Mouse (Mus musculus) limb, embryonic 10.5 days (tissue): ENCODE data around the gene Gps2. TPM values are rescaled to one million over a fixed set of nuclear protein-coding genes. Genes with fewer than 3 reads are reported as not detected.

Experiments
- DNase-seq: peaks from one replicate; pipeline ENCODE4 v3.0.0-alpha.2; 2017; ENCODE audit warnings: low spot score
- H3K27ac ChIP-seq: fragments of 300-500 bp; sonication (generic); 2 replicates; pipeline ENCODE4 v1.5.1; 2016; ENCODE audit warnings: mild to moderate bottlenecking
- H3K27me3 ChIP-seq: fragments of 300-500 bp; sonication (generic); 2 replicates; pipeline ENCODE4 v1.6.1; 2016; ENCODE audit warnings: low read depth, mild to moderate bottlenecking; ENCODE audit not compliant: poor library complexity, severe bottlenecking
- H3K36me3 ChIP-seq: fragments of 300-500 bp; sonication (generic); 2 replicates; pipeline ENCODE4 v1.6.1; 2016; ENCODE audit warnings: mild to moderate bottlenecking, moderate library complexity
- H3K4me1 ChIP-seq: fragments of 300-500 bp; sonication (generic); 2 replicates; pipeline ENCODE4 v1.6.1; 2016
- H3K4me3 ChIP-seq: fragments of 300-500 bp; sonication (generic); 2 replicates; pipeline ENCODE4 v1.5.1; 2016; ENCODE audit warnings: mild to moderate bottlenecking, moderate library complexity
- H3K9me3 ChIP-seq: fragments of 300-500 bp; sonication (generic); replicated peaks from 2 replicates; pipeline ENCODE4 v1.6.1; 2016; ENCODE audit warnings: mild to moderate bottlenecking
- WGBS: fragments of 180-500 bp; shearing (Covaris S2); methylation state at CpG from one replicate; pipeline ENCODE4 v1.1.7; 2016; 5-methylcytosine and 5-hydroxymethylcytosine counted together
- polyA plus RNA-seq: library from polyadenylated mRNA; unstranded; fragments of >200 nt; fragmentation: Nextera tagmentation; extraction: Ambion mirVana; gene quantifications from 2 replicates; pipeline ENCODE4 v1.2.1, GENCODE M21; 2016

Gene Gps2
- 77.7 and 91.6 TPM in 2 replicates for polyA plus RNA-seq

DNA sequence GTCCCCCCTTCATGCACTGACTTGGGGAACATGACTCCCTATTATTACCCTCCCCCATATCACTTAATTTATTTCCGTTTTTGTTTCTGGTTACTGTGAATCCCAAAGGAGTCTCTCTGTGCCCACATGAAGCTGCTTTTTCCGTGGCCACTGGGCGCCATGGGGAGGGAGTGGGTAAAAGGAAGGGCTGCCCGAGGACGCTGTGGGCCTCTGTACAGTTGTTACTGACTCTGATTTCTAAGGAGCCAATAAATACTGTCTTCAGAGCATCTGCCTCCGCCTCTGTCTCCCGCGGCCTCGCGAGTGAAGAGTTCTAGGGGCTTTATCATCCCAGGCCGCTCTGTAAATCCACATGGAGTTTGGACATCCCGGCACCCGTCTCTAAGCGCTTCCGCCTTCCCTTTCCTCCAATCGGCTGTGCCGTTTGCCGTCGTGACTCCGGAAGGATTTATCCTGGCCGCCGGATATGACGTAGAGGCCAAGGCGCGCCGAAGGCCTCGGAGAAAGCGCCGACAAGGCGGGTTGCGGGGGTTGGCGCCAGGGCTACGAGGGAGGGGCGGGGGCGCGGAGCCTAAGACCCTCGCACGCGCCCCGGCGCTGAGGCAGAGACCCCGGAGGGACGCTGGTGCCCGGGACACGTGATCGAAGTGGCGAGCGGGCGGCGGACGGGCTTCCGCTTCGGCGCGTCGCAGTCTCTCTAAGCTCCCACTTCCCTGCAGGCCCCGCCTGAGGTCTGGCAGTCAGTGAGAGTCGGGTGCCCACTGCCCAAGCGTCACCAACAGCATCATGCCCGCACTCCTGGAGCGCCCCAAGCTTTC, at the start of gene Gps2:
Gene Gps2 (plus strand): TSS at position 335 of the 818 bp plus-strand sequence.
- H3K4me1 ChIP-seq = peaks cover 46% of the 10 kb centered on the region
- no peaks in the 10 kb centered on the region for H3K9me3 ChIP-seq
- no peaks in the 10 kb centered on the region for H3K27me3 ChIP-seq
- peak within 1 kb of the TSS; percentile 92 for H3K27ac ChIP-seq
- DNase-seq = peak; percentile 97
- peak within 1 kb of the TSS; percentile 81 for H3K4me3 ChIP-seq
- peaks cover 92% of the 10 kb centered on the region for H3K36me3 ChIP-seq
- WGBS = 2% methylated on average over 61 of the region's 61 CpGs

DNA sequence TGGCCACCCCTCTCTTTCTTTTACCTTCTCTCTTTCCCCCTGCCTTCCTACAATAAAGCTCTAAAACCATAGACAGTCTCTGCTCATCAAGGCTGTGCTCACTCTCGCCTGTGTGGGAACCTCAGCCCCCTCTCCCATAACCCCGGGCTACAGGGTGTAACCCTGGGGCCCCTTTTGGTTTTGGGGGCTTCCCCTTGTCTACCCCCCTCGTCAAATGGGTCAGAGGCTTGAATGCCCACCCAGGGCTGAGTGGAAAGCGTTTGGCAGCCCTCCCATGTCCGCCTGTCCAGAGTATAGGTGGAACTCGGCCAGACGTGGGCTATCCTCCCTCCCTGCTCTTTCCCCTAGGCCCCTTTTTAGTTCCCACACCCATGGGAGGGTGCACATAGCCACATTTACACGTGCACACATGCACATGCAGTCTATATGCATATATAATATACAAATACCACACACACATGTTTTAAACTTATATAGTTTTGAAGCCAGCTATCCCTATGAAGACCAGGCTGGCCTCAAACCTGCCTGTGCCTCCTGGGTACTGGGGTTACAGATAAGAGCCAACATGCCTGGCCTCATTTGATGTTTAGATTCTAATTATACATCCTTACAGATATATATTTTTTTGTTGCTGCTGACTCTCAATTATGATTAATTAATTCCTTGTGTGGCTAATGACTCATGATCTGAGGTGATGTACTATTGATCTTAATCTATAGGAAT, 49.4 kb upstream of the Gps2 start:
- Histone ChIP-seq H3K27ac (no peak overlapping the region), H3K36me3 (no peaks in the 10 kb centered on the region), H3K9me3 (no peaks in the 10 kb centered on the region), H3K4me1 (no peaks in the 10 kb centered on the region), H3K27me3 (peaks cover 11% of the 10 kb centered on the region), H3K4me3 (no peak overlapping the region)
- DNase-seq = no peak
- WGBS = 63% methylated on average over 8 of the region's 8 CpGs

DNA sequence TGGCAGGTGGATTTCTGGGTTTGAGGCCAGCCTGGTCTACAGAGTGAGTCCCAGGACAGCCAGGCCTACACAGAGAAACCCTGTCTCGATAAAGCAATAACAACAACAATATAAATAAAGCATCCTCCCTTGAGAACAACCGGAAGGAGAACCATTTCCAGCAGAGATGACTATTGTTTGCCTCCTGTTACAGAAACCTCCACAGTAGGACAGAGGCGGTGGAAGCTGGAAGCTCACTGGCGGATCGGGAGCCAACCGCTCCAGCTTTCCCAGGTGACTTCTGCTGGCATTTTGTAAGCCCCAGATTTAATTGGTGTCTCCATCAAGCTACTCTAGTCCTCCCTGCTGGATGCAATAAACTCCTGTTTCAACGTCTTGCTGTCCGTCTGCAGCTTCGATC, 48.1 kb upstream of the Gps2 start:
- Histone ChIP-seq H3K27me3 (no peaks in the 10 kb centered on the region), H3K27ac (no peak overlapping the region), H3K36me3 (no peaks in the 10 kb centered on the region), H3K4me3 (no peak overlapping the region), H3K9me3 (no peaks in the 10 kb centered on the region), H3K4me1 (peaks cover 5% of the 10 kb centered on the region; the same call in 1 of the 2 replicates)
- no peak for DNase-seq
- WGBS = 88% methylated on average over 9 of the region's 9 CpGs

DNA sequence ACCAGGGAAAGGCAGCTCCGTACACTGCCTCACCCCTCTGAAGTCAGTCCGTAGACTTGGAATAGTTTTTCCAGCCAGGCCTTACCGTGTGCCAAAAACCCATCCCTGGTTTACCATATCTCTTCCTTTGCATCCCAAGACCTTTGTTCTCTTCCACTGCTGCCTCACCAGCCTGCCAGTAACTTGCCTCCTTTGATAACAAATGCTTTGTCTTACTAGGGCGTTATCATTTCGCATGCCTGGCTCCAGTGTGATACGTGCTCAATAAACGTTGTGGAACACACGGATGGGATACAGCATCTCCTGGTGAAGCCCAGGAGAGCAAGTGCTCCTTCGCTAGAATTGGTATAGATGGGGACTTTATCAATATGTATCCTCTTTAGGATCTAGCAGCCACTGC, 46.4 kb upstream of the Gps2 start:
- Histone ChIP-seq H3K36me3 (no peaks in the 10 kb centered on the region), H3K27me3 (no peaks in the 10 kb centered on the region), H3K9me3 (no peaks in the 10 kb centered on the region), H3K4me3 (no peak overlapping the region), H3K27ac (no peak overlapping the region), H3K4me1 (peaks cover 5% of the 10 kb centered on the region; the same call in 1 of the 2 replicates)
- WGBS = 72% methylated on average over 9 of the region's 9 CpGs
- DNase-seq = no peak

DNA sequence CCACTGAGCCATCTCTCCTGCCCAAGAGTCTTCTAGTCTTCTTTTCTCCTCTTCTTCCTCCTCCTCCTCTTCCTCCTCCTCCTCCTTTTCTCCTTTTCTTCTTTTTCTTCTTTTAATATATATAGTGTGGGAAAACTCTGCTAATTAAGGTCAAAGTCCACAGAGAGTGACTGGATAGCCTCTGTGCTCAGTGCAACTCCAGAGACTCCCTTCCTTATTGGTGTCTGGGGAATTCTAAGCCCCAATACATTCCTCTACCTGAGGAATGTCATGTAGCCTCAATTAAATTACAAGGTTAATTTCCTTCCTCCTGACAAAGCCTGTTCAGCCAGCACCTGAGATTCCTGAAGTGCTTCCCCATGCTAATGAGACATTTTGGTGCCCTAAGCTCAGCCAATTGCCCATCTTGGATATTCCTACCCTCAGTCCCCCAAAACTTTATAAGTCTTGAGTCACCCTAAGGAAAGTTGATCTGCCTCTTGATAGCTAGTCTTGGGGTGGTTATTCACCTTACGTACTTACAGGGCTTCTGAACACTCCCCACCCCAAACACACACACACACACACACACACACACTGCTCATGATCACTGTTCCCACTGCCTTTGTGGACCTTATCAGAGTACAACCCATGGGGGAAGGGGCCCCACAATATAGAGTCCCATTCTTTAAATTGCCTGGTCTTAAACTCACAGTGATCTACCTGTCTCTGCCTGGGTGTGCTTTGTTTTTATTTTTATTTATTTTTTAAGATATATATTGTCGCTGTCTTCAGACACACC, 43.2 kb upstream of the Gps2 start:
- Histone ChIP-seq H3K36me3 (no peaks in the 10 kb centered on the region), H3K9me3 (no peaks in the 10 kb centered on the region), H3K27ac (no peak overlapping the region), H3K4me3 (no peak overlapping the region), H3K27me3 (no peaks in the 10 kb centered on the region), H3K4me1 (peaks cover 5% of the 10 kb centered on the region; the same call in 1 of the 2 replicates)
- no peak for DNase-seq
- WGBS = 83% methylated on average over 2 of the region's 2 CpGs

DNA sequence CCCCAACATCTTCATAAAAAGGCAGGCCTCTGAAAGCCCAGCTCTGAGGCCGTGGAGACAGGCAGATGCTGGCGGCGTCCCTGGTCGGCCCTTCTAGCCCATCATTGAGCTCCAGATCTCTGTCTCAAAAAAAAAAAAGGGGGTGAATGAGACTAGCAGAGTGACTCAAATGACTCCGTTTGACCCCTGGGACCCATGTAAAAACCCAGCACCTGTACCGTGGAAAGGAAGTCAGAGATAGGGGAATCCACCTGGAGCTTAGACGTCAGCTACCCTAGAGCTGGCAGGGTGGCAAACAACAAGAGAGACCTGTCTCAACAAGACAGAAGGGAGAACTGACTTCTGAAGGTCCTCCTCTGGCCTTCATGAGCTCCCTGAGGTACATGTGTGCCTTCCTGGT, 41.9 kb upstream of the Gps2 start:
- no peaks in the 10 kb centered on the region for H3K27me3 ChIP-seq
- peaks cover 16% of the 10 kb centered on the region; the same call in 1 of the 2 replicates for H3K4me1 ChIP-seq

DNA sequence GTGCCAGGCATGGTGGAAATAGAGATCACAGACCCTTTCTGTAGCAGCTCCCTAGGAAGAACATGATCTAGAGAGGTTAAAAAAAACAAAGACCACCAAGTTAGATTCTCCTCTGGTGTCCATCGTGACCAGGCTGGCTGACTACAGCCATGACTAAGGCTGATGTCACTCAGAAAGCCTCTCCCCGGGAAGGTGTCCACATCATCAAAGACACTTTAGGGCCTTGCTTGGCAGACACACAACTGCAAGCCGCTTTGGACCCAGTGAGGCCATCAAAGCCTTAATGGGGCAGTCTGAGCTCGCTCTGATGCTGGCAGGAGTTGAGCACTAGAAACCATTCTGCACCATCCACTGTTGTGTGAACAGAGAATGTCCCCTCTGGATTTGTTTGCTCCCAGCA, 41.2 kb upstream of the Gps2 start:
- no peak for DNase-seq
- no peak overlapping the region for H3K4me3 ChIP-seq
- H3K27ac ChIP-seq = no peak overlapping the region
- H3K4me1 ChIP-seq = peaks cover 19% of the 10 kb centered on the region; the same call in 1 of the 2 replicates
- 69% methylated on average over 4 of the region's 4 CpGs for WGBS
- H3K36me3 ChIP-seq = no peaks in the 10 kb centered on the region
- no peaks in the 10 kb centered on the region for H3K27me3 ChIP-seq
- no peaks in the 10 kb centered on the region for H3K9me3 ChIP-seq

More for the DNA sequence above, 41.9 kb upstream of the Gps2 start:
- no peaks in the 10 kb centered on the region for H3K9me3 ChIP-seq
- H3K36me3 ChIP-seq = no peaks in the 10 kb centered on the region
- no peak overlapping the region for H3K4me3 ChIP-seq
- 89% methylated on average over 7 of the region's 7 CpGs for WGBS
- H3K27ac ChIP-seq = no peak overlapping the region
- DNase-seq = no peak

DNA sequence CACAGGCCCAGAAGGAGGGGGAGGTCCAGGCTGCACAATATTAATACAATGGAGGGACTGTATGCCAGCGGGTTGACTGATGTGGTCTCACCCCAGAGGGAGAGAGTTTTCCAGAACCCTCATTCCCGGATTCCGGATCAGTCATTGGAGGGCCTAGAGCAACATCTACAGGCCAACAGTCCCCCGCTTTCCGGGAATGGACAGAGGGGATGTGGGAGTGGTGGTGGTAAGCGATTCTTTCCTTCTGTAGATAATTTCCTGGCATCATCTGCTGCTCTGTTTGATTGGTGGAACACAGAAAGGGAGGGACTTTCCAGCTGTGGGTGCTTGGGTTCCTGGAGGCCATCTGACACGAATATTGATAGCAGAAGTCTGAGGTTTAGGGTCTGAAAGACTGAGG, 37.5 kb upstream of the Gps2 start:
- H3K4me3 ChIP-seq = no peak overlapping the region
- WGBS = 73% methylated on average over 7 of the region's 7 CpGs
- no peak overlapping the region for H3K27ac ChIP-seq
- no peaks in the 10 kb centered on the region for H3K36me3 ChIP-seq
- peaks cover 43% of the 10 kb centered on the region for H3K4me1 ChIP-seq
- H3K9me3 ChIP-seq = no peaks in the 10 kb centered on the region
- DNase-seq = no peak
- H3K27me3 ChIP-seq = no peaks in the 10 kb centered on the region

DNA sequence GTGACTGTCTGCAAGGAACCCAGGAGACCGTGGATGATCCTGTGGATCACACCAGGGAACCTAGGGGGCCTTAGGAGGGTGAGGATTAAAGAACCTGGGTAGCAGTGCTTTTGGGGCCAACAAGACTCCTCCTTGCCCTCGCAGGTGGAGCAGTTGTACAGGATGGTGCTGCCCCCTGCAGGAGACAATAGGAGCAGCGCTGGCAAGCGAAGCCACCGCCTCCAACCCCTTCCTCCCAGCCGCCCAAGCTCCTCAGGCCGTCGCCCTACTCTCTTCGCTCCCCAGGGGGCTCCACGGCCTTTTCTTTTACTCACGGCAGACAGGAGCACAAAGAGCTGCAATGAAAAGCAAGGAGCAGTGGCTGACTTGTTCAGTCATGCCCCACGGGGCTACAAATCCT, 36.8 kb upstream of the Gps2 start:
- no peaks in the 10 kb centered on the region for H3K36me3 ChIP-seq
- H3K4me3 ChIP-seq = peak overlapping the region; percentile 33
- DNase-seq = peak; percentile 89
- no peaks in the 10 kb centered on the region for H3K27me3 ChIP-seq
- peaks cover 50% of the 10 kb centered on the region for H3K4me1 ChIP-seq
- H3K9me3 ChIP-seq = no peaks in the 10 kb centered on the region
- peak overlapping the region; percentile 15; the same call in 1 of the 2 replicates for H3K27ac ChIP-seq
- WGBS = 5% methylated on average over 12 of the region's 12 CpGs

DNA sequence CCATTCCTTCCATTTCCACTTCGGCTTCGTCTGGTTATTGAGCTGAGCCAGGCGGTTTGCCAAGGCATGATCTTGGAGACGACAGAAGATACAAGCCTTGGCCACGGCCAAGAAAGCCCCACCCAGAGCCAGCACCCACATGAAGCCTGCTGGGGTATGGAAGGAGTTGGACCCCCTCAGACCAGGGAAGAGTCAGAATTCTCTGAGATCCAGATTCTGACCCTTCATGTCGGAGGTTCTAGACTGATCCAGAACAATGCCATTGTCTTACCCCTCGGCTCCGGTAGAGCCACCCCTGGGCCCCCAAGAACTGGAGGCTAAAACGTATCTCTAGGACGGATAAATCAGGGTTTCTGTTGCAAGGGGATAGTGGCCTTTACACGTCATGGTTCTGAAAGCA, 35.8 kb upstream of the Gps2 start, which contains the start of gene Tmem95:
Gene Tmem95 (minus strand): TSS at position 141 of the 400 bp plus-strand sequence.
- H3K27ac ChIP-seq = peak within 1 kb of the TSS; percentile 15; the same call in 1 of the 2 replicates
- H3K36me3 ChIP-seq = no peaks in the 10 kb centered on the region
- H3K4me3 ChIP-seq = peak within 1 kb of the TSS; percentile 33
- DNase-seq = no peak
- no peaks in the 10 kb centered on the region for H3K9me3 ChIP-seq
- H3K27me3 ChIP-seq = no peaks in the 10 kb centered on the region
- H3K4me1 ChIP-seq = peaks cover 55% of the 10 kb centered on the region
- WGBS = 93% methylated on average over 11 of the region's 11 CpGs

DNA sequence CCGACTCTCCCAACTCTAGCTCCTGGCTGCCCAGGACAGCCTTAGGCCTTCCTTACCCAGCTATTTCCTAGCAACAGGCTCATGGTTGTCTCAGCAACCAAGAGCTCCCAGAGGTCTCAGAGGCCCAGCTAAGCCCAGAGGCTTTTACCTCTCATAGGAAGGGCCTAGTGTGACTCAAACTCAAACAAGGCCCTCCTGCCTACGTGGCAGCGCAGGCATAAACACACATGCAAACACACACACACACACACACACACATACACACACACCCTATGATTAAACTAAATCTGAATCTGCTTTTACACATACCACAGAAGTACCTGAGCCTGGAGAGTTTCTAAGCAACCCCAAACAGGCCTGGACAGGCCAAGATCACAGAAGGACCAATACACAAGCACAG, 35.3 kb upstream of the Gps2 start:
- no peak overlapping the region for H3K4me3 ChIP-seq
- no peaks in the 10 kb centered on the region for H3K9me3 ChIP-seq
- no peaks in the 10 kb centered on the region for H3K36me3 ChIP-seq
- DNase-seq = no peak
- peaks cover 55% of the 10 kb centered on the region for H3K4me1 ChIP-seq
- H3K27me3 ChIP-seq = no peaks in the 10 kb centered on the region
- H3K27ac ChIP-seq = no peak overlapping the region
- WGBS = 89% methylated on average over 3 of the region's 3 CpGs

DNA sequence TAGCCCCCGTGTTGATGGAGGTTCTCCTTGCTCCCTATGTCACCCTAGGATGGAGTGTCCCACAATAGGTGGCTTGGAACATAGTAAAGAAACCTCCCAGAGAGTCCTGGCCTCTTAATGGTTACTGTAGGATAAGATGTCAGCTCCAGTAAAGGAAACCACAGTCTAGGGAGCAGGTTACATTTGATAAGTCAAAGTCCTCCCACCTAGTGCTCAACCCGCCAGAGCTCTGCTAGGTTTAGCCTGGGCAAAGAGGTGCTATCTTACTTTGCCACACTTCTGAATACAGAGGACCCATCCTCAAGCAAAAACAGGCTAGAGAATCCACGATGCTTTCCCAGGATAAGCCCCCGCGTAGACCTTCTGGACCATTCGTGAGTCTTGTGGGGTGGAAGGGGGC, 34.7 kb upstream of the Gps2 start:
- H3K4me3 ChIP-seq = no peak overlapping the region
- H3K27ac ChIP-seq = 0 out of 2 replicates have a peak overlapping the region, but pooled peaks have one; percentile 87
- 89% methylated on average over 6 of the region's 6 CpGs for WGBS
- H3K36me3 ChIP-seq = no peaks in the 10 kb centered on the region
- no peaks in the 10 kb centered on the region for H3K27me3 ChIP-seq
- H3K9me3 ChIP-seq = no peaks in the 10 kb centered on the region
- H3K4me1 ChIP-seq = peaks cover 55% of the 10 kb centered on the region
- no peak for DNase-seq
